Mouse (Mus musculus): ENCODE results near the gene Lilra5. TPM values are rescaled to one million over a fixed set of nuclear protein-coding genes. Genes with fewer than 3 reads are reported as not detected.

The Lilra5 gene
- 1 to 10 TPM in 1 of 2 experiments, not detected in 1; 1.6 TPM for polyA plus RNA-seq (2017; shearing (Covaris generic))

DNA sequence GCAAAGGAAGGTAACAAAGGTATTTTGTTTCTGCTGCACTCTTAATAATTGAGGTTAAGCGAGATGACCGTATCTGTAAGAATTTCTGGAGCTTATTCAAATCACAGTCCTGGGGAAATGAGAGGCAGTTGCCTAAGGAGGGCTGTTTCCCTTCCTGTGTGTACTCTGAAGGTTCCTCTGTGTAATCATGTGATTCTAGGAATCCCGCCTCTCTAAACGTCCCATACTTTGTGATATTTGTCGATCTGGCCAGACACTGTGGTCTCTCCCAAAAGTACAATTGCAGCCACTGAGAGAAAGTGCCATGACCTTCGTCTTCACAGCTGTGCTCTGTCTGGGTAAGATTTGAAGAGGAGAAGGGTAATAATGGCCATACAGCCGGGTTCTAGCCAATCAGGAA, at the start of gene Lilra5:
TSS of gene Lilra5 (plus strand) at position 301 of the 400 bp plus-strand sequence.

Other genes with a start within 250 kb of the Lilra5 start
- 1 to 10 TPM; 2.9 to 7.9 TPM for gene Lair1, start 174.6 kb upstream of the Lilra5 start, polyA plus RNA-seq (2017; shearing (Covaris generic))
- 1 to 10 TPM; 1.1 to 3.2 TPM for gene Ttyh1, start 118.3 kb upstream of the Lilra5 start, polyA plus RNA-seq (2017; shearing (Covaris generic))
- 100 to 1,000 TPM; 148 to 166 TPM for gene Leng8, start 100.7 kb upstream of the Lilra5 start, polyA plus RNA-seq (2017; shearing (Covaris generic))
- 10 to 100 TPM in 1 of 2 experiments, 1 to 10 TPM in 1; 8.8 to 13.5 TPM for gene Leng9, start 87.4 kb upstream of the Lilra5 start, polyA plus RNA-seq (2017; shearing (Covaris generic))
- under 1 TPM in 1 of 2 experiments, not detected in 1; 0.61 TPM for gene Cdc42ep5, start 72.9 kb upstream of the Lilra5 start, polyA plus RNA-seq (2017; shearing (Covaris generic))
- gene Ncr1, start 100.0 kb downstream of the Lilra5 start, polyA plus RNA-seq (2017; shearing (Covaris generic)) = under 1 TPM in 1 of 2 experiments, not detected in 1; 0.32 TPM
- gene Gp6, start 160.0 kb downstream of the Lilra5 start, polyA plus RNA-seq (2017; shearing (Covaris generic)) = under 1 TPM in 1 of 2 experiments, not detected in 1; 0.42 TPM
- 1 to 10 TPM; 4.3 to 6.8 TPM for gene Rdh13, start 207.9 kb downstream of the Lilra5 start, polyA plus RNA-seq (2017; shearing (Covaris generic))
- 10 to 100 TPM in 1 of 2 experiments, 1 to 10 TPM in 1; 6.2 to 30.5 TPM for gene Eps8l1, start 222.9 kb downstream of the Lilra5 start, polyA plus RNA-seq (2017; shearing (Covaris generic))